Mouse (Mus musculus) lung, postnatal 0 days (tissue): ENCODE measurements at regions not wholly inside any gene's neighbourhood (a gene's known extent, or its start where the extent isn't known, plus 50 kb on each side); places are given as distances from the start of the nearest gene placed in this dataset.

Experiments used
- CTCF ChIP-seq: IDR thresholded peaks from 2 replicates; pipeline ENCODE4 v1.5.1; 2016; ENCODE audit warnings: antibody characterized with exemption, mild to moderate bottlenecking
- EP300 ChIP-seq: IDR thresholded peaks from 2 replicates; pipeline ENCODE4 v1.6.1; 2016; ENCODE audit warnings: antibody characterized with exemption, mild to moderate bottlenecking, control low read depth

GRCm38 (mm10) chr7:129970201-129970600 is 378.5 kb downstream of the Wdr11 start:
- no peak for TF ChIP-seq CTCF
- no peak for TF ChIP-seq EP300
